Mouse (Mus musculus): ENCODE measurements at regions not wholly inside any gene's neighbourhood (a gene's known extent, or its start where the extent isn't known, plus 50 kb on each side); places are given as distances from the start of the nearest gene placed in this dataset.

- Histone ChIP-seq H3K4me2 (ENCODE audit: low read depth, low read length) (no peak overlapping the region), H3K27me3 (ENCODE audit: control insufficient read depth, insufficient read depth, low read length) (no peaks in the 10 kb centered on the region), H3K9me3 (replicated peaks; ENCODE audit: control insufficient read depth, low read length) (no peaks in the 10 kb centered on the region), H3K27ac (ENCODE audit: low read depth) (no peak overlapping the region), H3K36me3 (replicated peaks; ENCODE audit: control insufficient read depth, insufficient read depth, low read length) (no peaks in the 10 kb centered on the region), H3K4me3 (ENCODE audit: low read depth, low read length) (no peak overlapping the region), H3K9ac (replicated peaks; ENCODE audit: low read depth, low read length) (no peak overlapping the region), H3K4me1 (ENCODE audit: control insufficient read depth, insufficient read depth) (no peaks in the 10 kb centered on the region)
- TF ChIP-seq EP300 (IDR thresholded peaks at IDR 0.05; ENCODE audit: low read depth): no peak
- no peak for TF ChIP-seq CTCF (IDR thresholded peaks at IDR 0.05; ENCODE audit: low read depth)
- 75% methylated on average over 2 of the region's 2 CpGs for WGBS
- DNase-seq (ENCODE audit: low spot score) (no peak), ATAC-seq (ENCODE audit: insufficient read depth, low read depth) (no peak)
These were observed 216.0 kb upstream of the Foxq1 start for GRCm38 (mm10) chr13:31339901-31340300.

GRCm38 (mm10) chr13:31340363-31340948, 215.5 kb upstream of the Foxq1 start:
- DNase-seq (ENCODE audit: low spot score) (no peak), ATAC-seq (ENCODE audit: insufficient read depth, low read depth) (no peak)
- TF ChIP-seq EP300 (IDR thresholded peaks at IDR 0.05; ENCODE audit: low read depth) (no peak), CTCF (IDR thresholded peaks at IDR 0.05; ENCODE audit: low read depth) (no peak)
- Histone ChIP-seq H3K27ac (ENCODE audit: low read depth) (no peak overlapping the region), H3K4me2 (ENCODE audit: low read depth, low read length) (no peak overlapping the region), H3K9ac (replicated peaks; ENCODE audit: low read depth, low read length) (no peak overlapping the region), H3K9me3 (replicated peaks; ENCODE audit: control insufficient read depth, low read length) (no peaks in the 10 kb centered on the region), H3K4me1 (ENCODE audit: control insufficient read depth, insufficient read depth) (no peaks in the 10 kb centered on the region), H3K27me3 (ENCODE audit: control insufficient read depth, insufficient read depth, low read length) (no peaks in the 10 kb centered on the region), H3K4me3 (ENCODE audit: low read depth, low read length) (no peak overlapping the region), H3K36me3 (replicated peaks; ENCODE audit: control insufficient read depth, insufficient read depth, low read length) (no peaks in the 10 kb centered on the region)
- WGBS: 63% methylated on average over 7 of the region's 7 CpGs

- no peak for ATAC-seq (ENCODE audit: insufficient read depth, low read depth)
- Histone ChIP-seq H3K9ac (replicated peaks; ENCODE audit: low read depth, low read length) (no peak overlapping the region), H3K4me1 (ENCODE audit: control insufficient read depth, insufficient read depth) (no peaks in the 10 kb centered on the region), H3K27me3 (ENCODE audit: control insufficient read depth, insufficient read depth, low read length) (no peaks in the 10 kb centered on the region), H3K4me3 (ENCODE audit: low read depth, low read length) (no peak overlapping the region), H3K9me3 (replicated peaks; ENCODE audit: control insufficient read depth, low read length) (no peaks in the 10 kb centered on the region), H3K27ac (ENCODE audit: low read depth) (no peak overlapping the region), H3K36me3 (replicated peaks; ENCODE audit: control insufficient read depth, insufficient read depth, low read length) (no peaks in the 10 kb centered on the region), H3K4me2 (ENCODE audit: low read depth, low read length) (no peak overlapping the region)
- DNase-seq (ENCODE audit: low spot score): no peak
- whole genome bisulfite sequencing: 68% methylated on average over 15 of the region's 15 CpGs
- no peak for TF ChIP-seq EP300 (IDR thresholded peaks at IDR 0.05; ENCODE audit: low read depth)
- TF ChIP-seq CTCF (IDR thresholded peaks at IDR 0.05; ENCODE audit: low read depth): no peak
These were observed 214.4 kb upstream of the Foxq1 start for GRCm38 (mm10) chr13:31341282-31342100.

DNA sequence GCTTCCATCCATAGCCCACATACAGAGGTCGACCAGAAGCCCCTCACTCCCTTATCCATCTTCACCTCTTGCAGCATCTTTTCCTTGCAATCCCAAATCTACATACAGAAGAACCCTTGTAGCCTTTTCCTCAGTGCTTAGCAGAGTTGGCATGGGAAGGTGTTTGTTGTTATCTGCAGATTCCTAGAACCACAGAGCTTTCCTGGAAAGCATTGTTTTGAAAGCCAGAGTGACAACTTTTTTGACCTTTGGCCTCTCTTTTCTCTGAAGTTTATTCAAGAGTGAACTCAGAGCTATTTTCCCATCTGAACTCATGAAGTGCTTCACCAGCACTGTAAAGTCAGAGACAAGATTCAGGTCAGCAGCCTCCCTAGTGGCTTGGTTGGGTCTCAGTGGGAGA, 209.7 kb upstream of the Foxq1 start:
- Histone ChIP-seq H3K4me3 (ENCODE audit: low read depth, low read length) (no peak overlapping the region), H3K27me3 (ENCODE audit: control insufficient read depth, insufficient read depth, low read length) (no peaks in the 10 kb centered on the region), H3K9ac (replicated peaks; ENCODE audit: low read depth, low read length) (no peak overlapping the region), H3K4me1 (ENCODE audit: control insufficient read depth, insufficient read depth) (no peaks in the 10 kb centered on the region), H3K36me3 (replicated peaks; ENCODE audit: control insufficient read depth, insufficient read depth, low read length) (no peaks in the 10 kb centered on the region), H3K9me3 (replicated peaks; ENCODE audit: control insufficient read depth, low read length) (no peaks in the 10 kb centered on the region), H3K4me2 (ENCODE audit: low read depth, low read length) (no peak overlapping the region), H3K27ac (ENCODE audit: low read depth) (no peak overlapping the region)
- 30% methylated on average over 1 of the region's 1 CpGs for WGBS
- ATAC-seq (ENCODE audit: insufficient read depth, low read depth): no peak
- no peak for DNase-seq (ENCODE audit: low spot score)
- TF ChIP-seq EP300 (IDR thresholded peaks at IDR 0.05; ENCODE audit: low read depth): no peak
- TF ChIP-seq CTCF (IDR thresholded peaks at IDR 0.05; ENCODE audit: low read depth): no peak

GRCm38 (mm10) chr13:31347000-31347399, 208.9 kb upstream of the Foxq1 start:
- H3K27me3 ChIP-seq (ENCODE audit: control insufficient read depth, insufficient read depth, low read length): no peaks in the 10 kb centered on the region
- no peak for DNase-seq (ENCODE audit: low spot score)
- H3K9me3 ChIP-seq (replicated peaks; ENCODE audit: control insufficient read depth, low read length): no peaks in the 10 kb centered on the region
- no peaks in the 10 kb centered on the region for H3K4me1 ChIP-seq (ENCODE audit: control insufficient read depth, insufficient read depth)
- H3K4me3 ChIP-seq (ENCODE audit: low read depth, low read length): no peak overlapping the region
- H3K36me3 ChIP-seq (replicated peaks; ENCODE audit: control insufficient read depth, insufficient read depth, low read length): no peaks in the 10 kb centered on the region
- no peak overlapping the region for H3K27ac ChIP-seq (ENCODE audit: low read depth)
- WGBS: 53% methylated on average over 2 of the region's 2 CpGs
- no peak overlapping the region for H3K4me2 ChIP-seq (ENCODE audit: low read depth, low read length)
- ATAC-seq (ENCODE audit: insufficient read depth, low read depth): no peak
- no peak overlapping the region for H3K9ac ChIP-seq (replicated peaks; ENCODE audit: low read depth, low read length)
- TF ChIP-seq CTCF (IDR thresholded peaks at IDR 0.05; ENCODE audit: low read depth) (no peak), EP300 (IDR thresholded peaks at IDR 0.05; ENCODE audit: low read depth) (no peak)
